Mouse (Mus musculus) stomach, embryonic 14.5 days (tissue): ENCODE data around the gene Opn1sw. TPM values are rescaled to one million over a fixed set of nuclear protein-coding genes. Genes with fewer than 3 reads are reported as not detected.

Source experiments
- ATAC-seq: fragments of 200-750 bp; cut with Nextera tagmentation; 2 replicates; pipeline ENCODE4 v1.8.0; 2017; ENCODE audit warnings: low read depth, moderate TSS enrichment; ENCODE audit not compliant: insufficient number of reproducible peaks, insufficient read depth, low FRiP score
- H3K27ac ChIP-seq: fragments of 300-500 bp; sonication (generic); 2 replicates; pipeline ENCODE4 v1.5.1; 2014; ENCODE audit warnings: mild to moderate bottlenecking, low read length, moderate library complexity, mixed read lengths
- H3K27me3 ChIP-seq: fragments of 300-500 bp; sonication (generic); 2 replicates; pipeline ENCODE4 v1.6.1; 2014; ENCODE audit warnings: low read length, control low read depth, mixed read lengths; ENCODE audit not compliant: control insufficient read depth, insufficient read depth
- H3K36me3 ChIP-seq: fragments of 300-500 bp; sonication (generic); 2 replicates; pipeline ENCODE4 v1.6.1; 2014; ENCODE audit warnings: mild to moderate bottlenecking, control low read depth, low read length, moderate library complexity, mixed read lengths; ENCODE audit not compliant: control insufficient read depth, insufficient read depth
- H3K4me1 ChIP-seq: fragments of 300-500 bp; sonication (generic); 2 replicates; pipeline ENCODE4 v1.6.1; 2014; ENCODE audit warnings: low read length, control low read depth, mixed read lengths; ENCODE audit not compliant: control insufficient read depth, insufficient read depth
- H3K4me2 ChIP-seq: fragments of 300-500 bp; sonication (generic); replicated peaks from 2 replicates; pipeline ENCODE4 v1.6.1; 2014; ENCODE audit warnings: low read depth, low read length, control low read depth
- H3K4me3 ChIP-seq: fragments of 300-500 bp; sonication (generic); 2 replicates; pipeline ENCODE4 v1.5.1; 2014; ENCODE audit warnings: low read depth, low read length, control low read depth
- H3K9ac ChIP-seq: fragments of 300-500 bp; sonication (generic); replicated peaks from 2 replicates; pipeline ENCODE4 v1.6.1; 2014; ENCODE audit warnings: low read depth, mild to moderate bottlenecking, control low read depth, low read length, moderate library complexity, mixed read lengths
- H3K9me3 ChIP-seq: fragments of 300-500 bp; sonication (generic); 2 replicates; pipeline ENCODE4 v1.6.1; 2016; ENCODE audit warnings: low read depth, low read length, control low read depth; ENCODE audit not compliant: control insufficient read depth
- WGBS: fragments of 180-500 bp; shearing (Covaris S2); extraction: QIAGEN DNeasy Blood & Tissue Kit; methylation state at CpG from one replicate; pipeline ENCODE4 v1.1.7; 2014; 5-methylcytosine and 5-hydroxymethylcytosine counted together
- polyA plus RNA-seq: library from polyadenylated mRNA; unstranded; fragments of >200 nt; fragmentation: Nextera tagmentation; extraction: Ambion mirVana; gene quantifications from 2 replicates; pipeline ENCODE4 v1.2.1, GENCODE M21; 2014

Gene Opn1sw
- polyA plus RNA-seq, 1 experiment from 2014 or later, result 1.5 TPM

- Histone ChIP-seq H3K4me1 (peaks cover 18% of the 10 kb centered on the region; the same call in 1 of the 2 replicates), H3K27ac (no peak overlapping the region), H3K36me3 (no peaks in the 10 kb centered on the region), H3K4me3 (no peak overlapping the region), H3K9me3 (no peaks in the 10 kb centered on the region), H3K27me3 (peaks cover 3% of the 10 kb centered on the region; the same call in 1 of the 2 replicates), H3K9ac (no peak overlapping the region), H3K4me2 (no peak overlapping the region)
- WGBS, result 42% methylated on average over 3 of the region's 3 CpGs
- ATAC-seq, result no peak
Measured at GRCm38 (mm10) chr6:29432156-29432555, 43.9 kb upstream of the Opn1sw start.

GRCm38 (mm10) chr6:29431473-29431872 is 43.2 kb upstream of the Opn1sw start:
- 22% methylated on average over 5 of the region's 5 CpGs for WGBS
- H3K27me3 ChIP-seq, result peaks cover 3% of the 10 kb centered on the region; the same call in 1 of the 2 replicates
- no peaks in the 10 kb centered on the region for H3K36me3 ChIP-seq
- no peak overlapping the region for H3K4me2 ChIP-seq
- H3K27ac ChIP-seq, result no peak overlapping the region
- ATAC-seq, result no peak
- H3K4me3 ChIP-seq, result no peak overlapping the region
- H3K4me1 ChIP-seq, result peaks cover 12% of the 10 kb centered on the region; the same call in 1 of the 2 replicates
- H3K9me3 ChIP-seq, result no peaks in the 10 kb centered on the region
- no peak overlapping the region for H3K9ac ChIP-seq

- Histone ChIP-seq H3K9ac (no peak overlapping the region), H3K4me3 (no peak overlapping the region), H3K27me3 (peaks cover 3% of the 10 kb centered on the region; the same call in 1 of the 2 replicates), H3K4me1 (peaks cover 8% of the 10 kb centered on the region; the same call in 1 of the 2 replicates), H3K27ac (no peak overlapping the region), H3K36me3 (no peaks in the 10 kb centered on the region), H3K4me2 (no peak overlapping the region), H3K9me3 (no peaks in the 10 kb centered on the region)
- WGBS, result 49% methylated on average over 15 of the region's 15 CpGs
- ATAC-seq, result no peak
Measured at GRCm38 (mm10) chr6:29430681-29431420, 42.6 kb upstream of the Opn1sw start.

GRCm38 (mm10) chr6:29428171-29428570 is 39.9 kb upstream of the Opn1sw start:
- no peak for ATAC-seq
- H3K4me2 ChIP-seq, result no peak overlapping the region
- no peak overlapping the region for H3K9ac ChIP-seq
- no peak overlapping the region for H3K27ac ChIP-seq
- peaks cover 4% of the 10 kb centered on the region; the same call in 1 of the 2 replicates for H3K4me1 ChIP-seq
- H3K27me3 ChIP-seq, result no peaks in the 10 kb centered on the region
- H3K36me3 ChIP-seq, result no peaks in the 10 kb centered on the region
- WGBS, result 64% methylated on average over 4 of the region's 4 CpGs
- no peak overlapping the region for H3K4me3 ChIP-seq
- H3K9me3 ChIP-seq, result no peaks in the 10 kb centered on the region

GRCm38 (mm10) chr6:29426331-29426730 is 38.1 kb upstream of the Opn1sw start:
- no peaks in the 10 kb centered on the region for H3K27me3 ChIP-seq
- no peaks in the 10 kb centered on the region for H3K4me1 ChIP-seq
- H3K9me3 ChIP-seq, result no peaks in the 10 kb centered on the region
- no peaks in the 10 kb centered on the region for H3K36me3 ChIP-seq
- 61% methylated on average over 6 of the region's 6 CpGs for WGBS
- no peak overlapping the region for H3K27ac ChIP-seq
- H3K4me3 ChIP-seq, result no peak overlapping the region
- no peak for ATAC-seq
- H3K4me2 ChIP-seq, result no peak overlapping the region
- no peak overlapping the region for H3K9ac ChIP-seq

- no peak overlapping the region for H3K4me3 ChIP-seq
- WGBS, result 88% methylated on average over 8 of the region's 8 CpGs
- no peaks in the 10 kb centered on the region for H3K27me3 ChIP-seq
- ATAC-seq, result no peak
- H3K36me3 ChIP-seq, result no peaks in the 10 kb centered on the region
- H3K9ac ChIP-seq, result no peak overlapping the region
- H3K4me2 ChIP-seq, result no peak overlapping the region
- no peaks in the 10 kb centered on the region for H3K9me3 ChIP-seq
- no peak overlapping the region for H3K27ac ChIP-seq
- no peaks in the 10 kb centered on the region for H3K4me1 ChIP-seq
Measured at GRCm38 (mm10) chr6:29425118-29425517, 36.9 kb upstream of the Opn1sw start.

GRCm38 (mm10) chr6:29420596-29420995 is 32.3 kb upstream of the Opn1sw start:
- peaks cover 4% of the 10 kb centered on the region; the same call in 1 of the 2 replicates for H3K36me3 ChIP-seq
- no peak overlapping the region for H3K27ac ChIP-seq
- ATAC-seq, result no peak
- no peaks in the 10 kb centered on the region for H3K27me3 ChIP-seq
- no peaks in the 10 kb centered on the region for H3K4me1 ChIP-seq
- no peak overlapping the region for H3K4me2 ChIP-seq
- 84% methylated on average over 2 of the region's 2 CpGs for WGBS
- H3K9me3 ChIP-seq, result no peaks in the 10 kb centered on the region
- no peak overlapping the region for H3K9ac ChIP-seq
- no peak overlapping the region for H3K4me3 ChIP-seq

GRCm38 (mm10) chr6:29415446-29415845 is 27.2 kb upstream of the Opn1sw start:
- Histone ChIP-seq H3K27me3 (no peaks in the 10 kb centered on the region), H3K4me1 (no peaks in the 10 kb centered on the region), H3K9ac (no peak overlapping the region), H3K9me3 (no peaks in the 10 kb centered on the region), H3K4me3 (no peak overlapping the region), H3K27ac (no peak overlapping the region), H3K4me2 (no peak overlapping the region), H3K36me3 (peaks cover 8% of the 10 kb centered on the region; the same call in 1 of the 2 replicates)
- ATAC-seq, result no peak
- 78% methylated on average over 9 of the region's 9 CpGs for WGBS
